Mouse (Mus musculus): ENCODE data around the gene Trim17.

- TF ChIP-seq CTCF (IDR thresholded peaks at IDR 0.05) (no peak), EP300 (IDR thresholded peaks at IDR 0.05) (no peak)
Observed at GRCm38 (mm10) chr11:58968551-58968950, 14.1 kb downstream of the Trim17 start.

Data from lung, postnatal 0 days (tissue).